Mouse (Mus musculus): ENCODE measurements around the gene Cd46. TPM values are rescaled to one million over a fixed set of nuclear protein-coding genes. Genes with fewer than 3 reads are reported as not detected.
A peak's percentile ranks its signal among the peaks of the same experiment; 100 is the strongest.

Gene Cd46
- total and polyA plus RNA-seq, 3 experiments: 0.50 to 1.3 TPM; not detected in 1

- peak; percentile 34; the same call in 1 of the 2 replicates for TF ChIP-seq RCOR1 (IDR thresholded peaks at IDR 0.05; ENCODE audit: low read depth, low read length)
- 0 out of 2 replicates have a peak, but pooled peaks have one; percentile 22 for TF ChIP-seq CHD1 (IDR thresholded peaks at IDR 0.05; ENCODE audit: low read depth, low read length)
- TF ChIP-seq TCF12 (IDR thresholded peaks at IDR 0.05; ENCODE audit: low read depth, low read length): no peak
- TF ChIP-seq HCFC1 (IDR thresholded peaks at IDR 0.05; ENCODE audit: low read depth, low read length): no peak
- TF ChIP-seq ZKSCAN1 (IDR thresholded peaks at IDR 0.05; ENCODE audit: low read depth, low read length): no peak
- no peak for TF ChIP-seq MYB (IDR thresholded peaks at IDR 0.05; ENCODE audit: low read depth, low read length)
- TF ChIP-seq NRF1 (IDR thresholded peaks at IDR 0.05; ENCODE audit: insufficient read depth, low read depth, low read length, poor library complexity, severe bottlenecking): no peak
- no peak for TF ChIP-seq MAZ (IDR thresholded peaks at IDR 0.05; ENCODE audit: low read depth, low read length)
- TF ChIP-seq E2F4 (IDR thresholded peaks at IDR 0.05; ENCODE audit: borderline replicate concordance, low read depth, low read length): no peak
- TF ChIP-seq MAX (IDR thresholded peaks at IDR 0.05; ENCODE audit: low read length): no peak
- no peak for TF ChIP-seq ELF1 (IDR thresholded peaks at IDR 0.05; ENCODE audit: low read depth, low read length)
- no peak for TF ChIP-seq ZNF384 (IDR thresholded peaks at IDR 0.05; ENCODE audit: low read depth, low read length)
- no peak for TF ChIP-seq CHD2 (IDR thresholded peaks at IDR 0.05; ENCODE audit: low read length)
- TF ChIP-seq JUND (IDR thresholded peaks at IDR 0.05; ENCODE audit: low read depth, low read length): no peak
- TF ChIP-seq MEF2A (IDR thresholded peaks at IDR 0.05; ENCODE audit: extremely low read depth, insufficient replicate concordance, low read depth, low read length, poor library complexity, severe bottlenecking): no peak
- peak; percentile 64 for TF ChIP-seq ETS1 (IDR thresholded peaks at IDR 0.05; ENCODE audit: low read depth, low read length)
- peak; percentile 17; the same call in 1 of the 2 replicates for TF ChIP-seq TAL1 (IDR thresholded peaks at IDR 0.05; ENCODE audit: low read length)
Observed at GRCm38 (mm10) chr1:195091699-195092219, 290 bp downstream of the Cd46 start (continued).

GRCm38 (mm10) chr1:195082142-195082541 is 9.9 kb downstream of the Cd46 start:
- no peaks in the 10 kb centered on the region for H3K4me1 ChIP-seq (ENCODE audit: control insufficient read depth in 1 of 2, insufficient read depth in 2 of 2, low read length in 2 of 2)
- H3K9ac ChIP-seq (ENCODE audit: control insufficient read depth, low read depth, low read length, poor library complexity, severe bottlenecking): no peak overlapping the region
- H3K27me3 ChIP-seq (ENCODE audit: control insufficient read depth in 1 of 2, insufficient read depth in 2 of 2, low read length in 2 of 2): no peaks in the 10 kb centered on the region
- no peak for DNase-seq (ENCODE audit: low read depth, low spot score)
- no peak for TF ChIP-seq GABPA (IDR thresholded peaks at IDR 0.05; ENCODE audit: low read depth, low read length)
- no peak for TF ChIP-seq CTCF (IDR thresholded peaks at IDR 0.05 in 2 of 3, conservative IDR thresholded peaks at IDR 0.05 in 1 of 3; ENCODE audit: control insufficient read depth in 1 of 3, insufficient read depth in 1 of 3, low read depth in 2 of 3, low read length in 3 of 3, poor library complexity in 1 of 3, severe bottlenecking in 1 of 3)
- no peak for TF ChIP-seq JUND (IDR thresholded peaks at IDR 0.05; ENCODE audit: low read depth, low read length)
- no peak for TF ChIP-seq E2F4 (IDR thresholded peaks at IDR 0.05; ENCODE audit: borderline replicate concordance, low read depth, low read length)
- TF ChIP-seq GATA1 (IDR thresholded peaks at IDR 0.05; ENCODE audit: low read depth, low read length): no peak
- TF ChIP-seq POLR2A (IDR thresholded peaks at IDR 0.05; ENCODE audit: control insufficient read depth in 1 of 2, insufficient read depth in 1 of 2, low read depth in 1 of 2, low read length in 2 of 2, poor library complexity in 1 of 2): no peak
- no peak for TF ChIP-seq NELFE (IDR thresholded peaks at IDR 0.05; ENCODE audit: low read depth, low read length)
- TF ChIP-seq KAT2A (conservative IDR thresholded peaks at IDR 0.05; ENCODE audit: low read depth, low read length): no peak
- TF ChIP-seq TCF12 (IDR thresholded peaks at IDR 0.05; ENCODE audit: low read depth, low read length): no peak
- TF ChIP-seq USF1 (IDR thresholded peaks at IDR 0.05; ENCODE audit: low read depth, low read length): no peak
- TF ChIP-seq ETS1 (IDR thresholded peaks at IDR 0.05; ENCODE audit: low read depth, low read length): no peak
- no peak for TF ChIP-seq EP300 (IDR thresholded peaks at IDR 0.05; ENCODE audit: low read depth in 1 of 2, low read length in 2 of 2)
- TF ChIP-seq MAFK (IDR thresholded peaks at IDR 0.05; ENCODE audit: borderline replicate concordance, low read depth, low read length): no peak
- TF ChIP-seq MYB (IDR thresholded peaks at IDR 0.05; ENCODE audit: low read depth, low read length): no peak
- no peak for TF ChIP-seq TBP (IDR thresholded peaks at IDR 0.05; ENCODE audit: low read depth, low read length)
- no peak for TF ChIP-seq ELF1 (IDR thresholded peaks at IDR 0.05; ENCODE audit: low read depth, low read length)
- H3K9me3 ChIP-seq (replicated peaks; ENCODE audit: insufficient read depth, low read length): no peaks in the 10 kb centered on the region
- H3K4me3 ChIP-seq (ENCODE audit: control insufficient read depth in 1 of 2, insufficient read depth in 1 of 2, low read depth in 2 of 2, low read length in 2 of 2): no peak overlapping the region
- H3K27ac ChIP-seq (ENCODE audit: control insufficient read depth, low read depth, low read length): no peak overlapping the region
- no peaks in the 10 kb centered on the region for H3K79me2 ChIP-seq (ENCODE audit: control insufficient read depth, insufficient read depth, low read length, poor library complexity)
- H3K36me3 ChIP-seq (ENCODE audit: control insufficient read depth in 1 of 2, insufficient read depth in 2 of 2, low read length in 2 of 2): peaks cover 0 to 9% of the 10 kb centered on the region in 2 experiments; a peak in 2 of 4 replicates

All from MEL (cell line).